Mouse (Mus musculus) hindbrain, embryonic 14.5 days (tissue): ENCODE results near the gene Gm42688. TPM values are rescaled to one million over a fixed set of nuclear protein-coding genes. Genes with fewer than 3 reads are reported as not detected.
A peak's percentile ranks its signal among the peaks of the same experiment; 100 is the strongest.

ENCODE experiments used
- ATAC-seq: fragments of 200-750 bp; cut with Nextera tagmentation; 2 replicates; pipeline ENCODE4 v1.8.0; 2017; ENCODE audit warnings: moderate number of reproducible peaks, mild to moderate bottlenecking, moderate TSS enrichment, moderate library complexity; ENCODE audit not compliant: low FRiP score
- DNase-seq: peaks from one replicate; pipeline ENCODE4 v3.0.0-alpha.2; 2015; ENCODE audit warnings: low spot score
- H3K27ac ChIP-seq: fragments of 300-500 bp; sonication (generic); 2 replicates; pipeline ENCODE4 v1.5.1; 2014; ENCODE audit warnings: mild to moderate bottlenecking, moderate library complexity
- H3K27me3 ChIP-seq: fragments of 300-500 bp; sonication (generic); 2 replicates; pipeline ENCODE4 v1.6.1; 2014; ENCODE audit warnings: mild to moderate bottlenecking, low read length, mixed read lengths; ENCODE audit not compliant: control insufficient read depth, insufficient read depth
- H3K36me3 ChIP-seq: fragments of 300-500 bp; sonication (generic); replicated peaks from 2 replicates; pipeline ENCODE4 v1.6.1; 2014; ENCODE audit not compliant: control insufficient read depth, insufficient read depth
- H3K4me1 ChIP-seq: fragments of 300-500 bp; sonication (generic); replicated peaks from 2 replicates; pipeline ENCODE4 v1.6.1; 2014; ENCODE audit warnings: antibody characterized with exemption, low read length, mixed read lengths; ENCODE audit not compliant: control insufficient read depth, insufficient read depth
- H3K4me2 ChIP-seq: fragments of 300-500 bp; sonication (generic); replicated peaks from 2 replicates; pipeline ENCODE4 v1.6.1; 2014; ENCODE audit warnings: mild to moderate bottlenecking, moderate library complexity
- H3K4me3 ChIP-seq: fragments of 300-500 bp; sonication (generic); replicated peaks from 2 replicates; pipeline ENCODE4 v1.5.1; 2014; ENCODE audit warnings: mild to moderate bottlenecking, low read length
- H3K9ac ChIP-seq: fragments of 300-500 bp; sonication (generic); 2 replicates; pipeline ENCODE4 v1.6.1; 2014
- H3K9me3 ChIP-seq: fragments of 300-500 bp; sonication (generic); 2 replicates; pipeline ENCODE4 v1.6.1; 2016; ENCODE audit warnings: low read length; ENCODE audit not compliant: control insufficient read depth
- WGBS: fragments of 180-500 bp; shearing (Covaris S2); extraction: QIAGEN DNeasy Blood & Tissue Kit; methylation state at CpG from one replicate; pipeline ENCODE4 v1.1.7; 2014; 5-methylcytosine and 5-hydroxymethylcytosine counted together
- polyA plus RNA-seq: library from polyadenylated mRNA; unstranded; fragments of >200 nt; fragmentation: Nextera tagmentation; extraction: Ambion mirVana; gene quantifications from 2 replicates; pipeline ENCODE4 v1.2.1, GENCODE M21; 2014

Gm42688 gene
- polyA plus RNA-seq, 1 experiment from 2014 or later = 4.9 TPM

DNA sequence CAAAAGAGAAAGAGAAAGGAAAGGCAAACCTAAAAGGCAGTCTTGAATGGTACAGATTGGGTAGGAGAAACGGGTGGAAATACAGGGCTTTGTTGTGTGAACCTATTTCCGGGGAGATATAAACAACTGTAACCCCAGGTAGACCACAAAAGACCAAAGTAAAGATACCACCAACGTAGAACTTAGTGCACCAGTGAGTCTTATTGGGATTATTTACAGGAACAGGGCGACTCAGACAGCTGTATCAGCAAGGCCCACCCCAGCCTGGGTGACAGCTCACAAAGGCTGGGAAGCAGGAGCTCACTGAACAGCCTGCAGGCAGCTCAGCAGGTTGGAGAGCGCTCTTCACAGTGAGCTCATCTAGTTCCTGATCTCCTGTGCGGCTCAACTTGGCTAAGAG is 5.4 kb upstream of the Gm42688 start:
- no peak for ATAC-seq
- 49% methylated on average over 6 of the region's 6 CpGs for WGBS
- no peak for DNase-seq
- Histone ChIP-seq H3K9ac (no peak overlapping the region), H3K36me3 (no peaks in the 10 kb centered on the region), H3K4me2 (no peak overlapping the region), H3K27me3 (peaks cover 8% of the 10 kb centered on the region; the same call in 1 of the 2 replicates), H3K4me3 (no peak overlapping the region), H3K27ac (no peak overlapping the region), H3K9me3 (no peaks in the 10 kb centered on the region), H3K4me1 (no peaks in the 10 kb centered on the region)

DNA sequence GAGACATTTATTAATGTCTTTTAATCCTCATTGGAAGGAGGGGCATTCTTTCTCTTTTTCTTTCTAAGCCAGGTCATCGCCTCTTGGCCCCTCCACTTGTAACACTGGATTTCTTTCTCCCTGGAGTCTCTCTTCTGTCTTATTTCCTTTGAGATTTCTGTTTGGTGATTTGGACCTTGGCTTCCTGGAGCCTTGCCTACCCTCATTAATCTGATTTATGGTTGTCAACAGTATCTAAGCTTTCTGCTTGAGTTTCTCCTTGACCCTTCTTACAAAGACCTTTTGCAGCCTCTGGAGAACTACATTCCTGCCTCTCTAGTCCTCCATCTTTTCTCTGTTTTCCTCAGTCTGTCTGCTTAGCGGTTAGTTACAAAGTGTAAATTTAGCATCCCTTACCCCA is 3.0 kb upstream of the Gm42688 start:
- H3K4me1 ChIP-seq = peaks cover 11% of the 10 kb centered on the region
- DNase-seq = no peak
- no peak overlapping the region for H3K9ac ChIP-seq
- no peaks in the 10 kb centered on the region for H3K36me3 ChIP-seq
- ATAC-seq = no peak
- WGBS = 59% methylated on average over 2 of the region's 2 CpGs
- no peak overlapping the region for H3K27ac ChIP-seq
- no peaks in the 10 kb centered on the region for H3K27me3 ChIP-seq
- H3K4me3 ChIP-seq = no peak overlapping the region
- H3K4me2 ChIP-seq = no peak overlapping the region
- no peaks in the 10 kb centered on the region for H3K9me3 ChIP-seq

DNA sequence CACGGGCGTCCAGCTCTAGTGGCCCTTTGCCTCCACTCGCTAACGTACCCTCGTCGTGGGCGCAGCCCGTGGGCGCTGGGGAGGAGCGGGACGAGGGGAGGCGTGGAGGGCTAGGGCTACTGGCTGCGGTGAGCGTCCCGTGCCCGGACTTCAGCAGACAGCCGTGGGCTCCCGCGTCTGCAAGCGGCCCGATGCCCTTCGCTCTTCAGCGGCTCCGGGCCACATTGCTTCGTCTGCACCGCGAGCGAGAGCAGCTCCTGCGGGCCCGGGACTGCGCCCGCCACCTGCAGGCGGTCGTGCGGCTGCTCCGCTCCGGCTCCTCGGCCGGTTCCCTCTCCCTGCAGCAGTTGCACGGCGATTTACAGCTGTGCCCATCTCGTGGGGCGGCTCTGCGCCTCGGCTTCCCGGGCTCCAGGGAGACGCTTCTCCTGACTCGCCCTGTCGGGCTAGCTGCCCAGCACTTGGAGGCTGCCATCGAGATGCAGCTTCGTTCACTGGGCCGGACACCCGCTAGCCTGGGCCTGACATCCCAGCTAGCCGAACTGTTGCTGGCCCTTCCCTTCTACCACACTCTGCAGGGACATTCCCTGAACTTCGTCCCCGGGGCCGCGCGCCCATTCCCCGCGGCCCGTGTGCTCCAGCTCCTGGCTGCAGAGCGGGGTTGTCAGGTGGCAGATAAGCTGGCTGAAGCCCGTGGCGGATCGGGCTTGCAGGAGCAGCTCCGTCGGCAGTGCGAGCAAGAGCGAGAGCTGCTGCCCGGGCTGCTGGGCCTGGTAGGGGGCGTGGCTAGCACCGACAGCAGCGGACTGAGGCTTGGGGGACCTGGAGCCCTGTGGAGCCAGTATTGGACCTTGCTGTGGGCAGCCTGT is 505 bp downstream of the Gm42688 start:
- Histone ChIP-seq H3K4me3 (peak overlapping the region; percentile 53), H3K9ac (peak overlapping the region; percentile 75), H3K4me2 (peak overlapping the region; percentile 95), H3K27ac (peak overlapping the region; percentile 63), H3K4me1 (peaks cover 12% of the 10 kb centered on the region), H3K36me3 (peaks cover 7% of the 10 kb centered on the region), H3K9me3 (no peaks in the 10 kb centered on the region), H3K27me3 (no peaks in the 10 kb centered on the region)
- under 1% methylated on average over 73 of the region's 74 CpGs for WGBS
- DNase-seq (peak; percentile 58), ATAC-seq (peak; percentile 79)

DNA sequence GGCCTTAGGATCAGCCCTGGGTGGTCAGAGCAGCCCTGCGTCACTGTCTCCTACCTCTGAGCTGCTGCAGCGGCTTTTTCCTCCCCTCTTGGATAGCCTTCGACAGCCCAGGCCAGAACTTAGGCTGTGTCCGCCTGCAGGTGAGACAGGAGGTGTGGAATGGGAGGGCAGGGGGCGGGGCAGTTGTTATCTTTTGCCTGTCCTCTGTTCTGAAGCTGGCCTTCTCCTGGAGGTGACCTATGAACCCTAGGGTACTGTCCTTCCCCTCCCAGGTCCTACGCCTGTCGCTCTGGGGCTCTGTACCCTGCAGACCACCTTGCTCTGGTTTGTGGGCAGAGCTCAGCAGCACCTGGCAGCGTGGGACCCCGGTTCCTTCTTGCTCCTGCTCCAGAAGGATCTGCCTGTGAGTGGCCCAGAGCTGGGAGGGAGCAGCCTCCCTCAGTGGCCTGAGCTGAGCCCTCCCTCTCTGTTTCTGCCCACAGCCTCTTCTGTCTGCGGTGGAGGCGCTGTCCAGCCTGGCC is 1.8 kb downstream of the Gm42688 start:
- peak overlapping the region; percentile 95 for H3K4me2 ChIP-seq
- no peaks in the 10 kb centered on the region for H3K9me3 ChIP-seq
- H3K4me3 ChIP-seq = peak overlapping the region; percentile 53
- H3K27ac ChIP-seq = no peak overlapping the region
- peaks cover 18% of the 10 kb centered on the region for H3K36me3 ChIP-seq
- H3K9ac ChIP-seq = peak overlapping the region; percentile 75
- no peaks in the 10 kb centered on the region for H3K27me3 ChIP-seq
- WGBS = 51% methylated on average over 11 of the region's 11 CpGs
- no peak for DNase-seq
- ATAC-seq = no peak
- H3K4me1 ChIP-seq = peaks cover 18% of the 10 kb centered on the region

DNA sequence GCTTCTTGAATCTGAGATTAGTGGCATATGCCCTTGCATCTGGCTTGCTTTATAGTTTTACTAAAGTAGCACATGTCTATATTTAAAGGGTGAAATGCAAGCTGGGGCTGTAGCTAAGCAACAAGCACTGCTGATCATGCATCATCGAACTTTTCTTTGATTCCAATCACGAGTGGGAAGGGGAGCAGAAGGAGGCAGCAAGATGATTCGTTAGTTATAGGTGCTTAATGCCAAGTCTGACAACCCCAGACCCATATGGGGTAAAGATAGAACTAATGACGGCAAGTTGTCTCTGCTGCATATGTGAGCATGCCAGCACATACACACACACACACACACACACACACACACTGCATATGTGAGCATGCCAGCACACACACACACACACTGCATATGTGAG is 2.7 kb downstream of the Gm42688 start:
- Histone ChIP-seq H3K27ac (no peak overlapping the region), H3K9ac (no peak overlapping the region), H3K4me3 (no peak overlapping the region), H3K9me3 (no peaks in the 10 kb centered on the region), H3K36me3 (peaks cover 18% of the 10 kb centered on the region), H3K4me2 (no peak overlapping the region), H3K4me1 (peaks cover 24% of the 10 kb centered on the region), H3K27me3 (no peaks in the 10 kb centered on the region)
- WGBS = 60% methylated on average over 4 of the region's 4 CpGs
- DNase-seq (no peak), ATAC-seq (no peak)

DNA sequence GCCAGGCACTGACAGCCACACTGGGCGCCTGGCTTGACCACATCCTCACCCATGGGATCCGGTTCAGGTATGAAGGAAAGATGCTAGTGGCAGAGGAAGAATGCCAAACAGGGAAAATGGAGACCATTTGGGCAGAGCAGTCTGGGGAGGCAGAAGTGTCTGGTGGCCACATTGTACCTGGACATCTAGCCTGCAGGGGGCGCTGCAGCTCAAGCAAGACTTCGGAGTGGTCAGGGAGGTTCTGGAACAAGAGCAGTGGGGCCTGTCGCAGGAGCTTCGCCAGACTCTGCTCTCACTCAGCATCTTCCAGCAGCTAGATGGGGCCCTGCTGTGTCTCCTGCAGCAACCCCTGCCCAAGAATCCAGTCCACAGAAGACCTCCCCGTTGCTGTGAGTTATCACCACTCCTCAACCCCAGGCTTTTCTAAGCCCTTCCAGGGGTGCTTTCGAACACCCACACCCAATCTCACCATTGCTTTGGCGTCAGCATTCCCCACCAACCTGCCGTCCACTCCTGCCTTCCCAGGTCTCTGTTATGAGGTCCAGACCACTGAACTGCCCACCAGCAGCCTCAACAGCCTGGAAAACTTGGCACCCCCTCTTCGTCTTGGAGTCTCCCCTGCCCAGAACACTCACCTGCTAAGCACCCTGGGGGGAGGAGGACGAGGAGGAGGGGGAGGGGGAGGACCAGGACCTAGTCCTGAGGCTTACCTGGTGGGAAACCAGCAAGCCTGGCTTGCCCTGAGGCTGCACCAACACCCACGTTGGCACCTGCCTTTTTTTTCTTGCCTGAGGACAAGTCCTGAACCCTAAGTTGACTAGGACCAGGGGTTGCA is 6.4 kb downstream of the Gm42688 start:
- 35% methylated on average over 13 of the region's 13 CpGs for WGBS
- H3K27ac ChIP-seq = peak overlapping the region; percentile 83; the same call in 1 of the 2 replicates
- ATAC-seq = 0 out of 2 replicates have a peak, but pooled peaks have one; percentile 1

DNA sequence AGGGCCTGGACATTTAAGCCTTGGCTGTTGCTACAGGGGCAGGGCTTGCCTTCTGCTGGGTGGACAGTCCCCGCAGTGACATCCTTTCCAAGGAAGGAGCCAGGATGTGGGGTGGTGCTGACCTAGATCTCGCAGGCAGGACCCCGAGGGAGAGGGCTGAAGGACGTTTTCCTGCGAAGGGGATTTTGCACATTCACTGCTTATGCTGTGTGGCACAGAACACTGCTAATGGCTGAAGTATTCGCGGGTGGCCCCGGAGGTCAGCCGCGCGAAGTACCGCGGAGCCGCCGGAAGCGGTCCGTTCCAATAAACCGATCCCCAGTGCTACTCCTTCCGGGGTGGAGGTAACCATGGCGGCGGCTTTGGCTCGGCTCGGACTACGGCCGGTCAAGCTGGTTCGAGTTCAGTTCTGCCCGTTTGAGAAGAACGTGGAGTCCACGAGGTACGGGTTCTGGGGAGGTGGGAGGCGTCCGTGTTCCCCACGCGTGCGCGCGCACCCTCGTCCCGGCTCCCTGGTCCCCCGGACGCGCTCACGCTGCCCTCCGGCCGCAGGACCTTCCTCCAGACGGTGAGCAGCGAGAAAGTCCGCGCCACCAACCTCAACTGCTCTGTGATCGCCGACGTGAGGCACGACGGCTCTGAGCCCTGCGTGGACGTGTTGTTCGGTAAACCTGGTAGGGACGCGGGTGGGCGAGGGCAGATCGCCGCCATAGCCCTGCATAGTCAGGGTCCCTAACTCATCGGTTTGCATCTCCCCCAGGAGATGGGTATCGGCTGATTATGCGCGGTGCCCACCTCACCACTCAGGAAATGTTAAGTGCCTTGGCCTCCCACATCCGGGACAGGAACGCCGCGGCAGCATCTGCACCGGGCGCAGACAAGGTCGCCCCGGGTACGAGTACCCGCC is 7.6 kb downstream of the Gm42688 start, which contains the start of gene Mrpl53:
Mrpl53 (plus strand) TSS at position 279 of the 907 bp plus-strand sequence.
- peak within 1 kb of the TSS; percentile 75 for H3K4me2 ChIP-seq
- peaks cover 20% of the 10 kb centered on the region for H3K4me1 ChIP-seq
- DNase-seq (peak; percentile 80), ATAC-seq (peak; percentile 88)
- peak within 1 kb of the TSS; percentile 84 for H3K4me3 ChIP-seq
- under 1% methylated on average over 76 of the region's 76 CpGs for WGBS
- H3K27ac ChIP-seq = peak within 1 kb of the TSS; percentile 83
- no peaks in the 10 kb centered on the region for H3K27me3 ChIP-seq
- H3K9ac ChIP-seq = peak within 1 kb of the TSS; percentile 92
- H3K36me3 ChIP-seq = peaks cover 25% of the 10 kb centered on the region
- no peaks in the 10 kb centered on the region for H3K9me3 ChIP-seq

More for the DNA sequence above, 6.4 kb downstream of the Gm42688 start:
- Histone ChIP-seq H3K9ac (peak overlapping the region; percentile 92), H3K4me2 (peak overlapping the region; percentile 75), H3K9me3 (no peaks in the 10 kb centered on the region), H3K36me3 (peaks cover 25% of the 10 kb centered on the region), H3K4me3 (peak overlapping the region; percentile 84; the same call in 1 of the 2 replicates), H3K27me3 (no peaks in the 10 kb centered on the region), H3K4me1 (peaks cover 27% of the 10 kb centered on the region)
- peak; percentile 63 for DNase-seq

DNA sequence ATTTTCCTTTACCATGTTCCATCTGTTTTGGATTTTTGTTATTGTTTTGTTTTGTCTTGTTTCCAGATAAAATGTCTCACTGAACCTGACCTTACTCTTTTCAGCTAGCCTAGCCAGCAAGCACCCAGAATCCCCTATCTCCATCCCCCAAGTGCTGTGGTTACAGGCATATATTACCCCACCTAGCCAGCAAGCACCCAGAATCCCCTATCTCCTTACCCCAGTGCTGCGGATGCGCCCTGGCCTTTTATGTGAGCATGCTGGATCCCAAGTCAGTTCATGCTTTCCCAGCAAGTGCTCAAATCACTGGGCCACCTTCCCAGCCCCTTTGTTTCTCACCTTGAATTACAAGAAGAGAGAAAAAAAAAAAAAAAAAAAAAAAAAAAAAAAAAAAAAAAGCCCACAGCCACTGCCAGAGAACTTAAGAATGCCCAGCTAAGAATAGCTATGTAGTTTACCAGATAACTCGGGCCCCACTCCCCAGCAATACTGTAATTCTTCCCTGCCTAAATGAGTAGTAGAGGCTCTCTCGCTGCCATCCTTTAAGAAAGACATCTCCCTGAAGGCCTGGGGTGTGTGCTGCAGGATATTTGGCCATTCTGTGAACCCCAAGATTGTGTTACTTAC is 10.2 kb downstream of the Gm42688 start:
- no peak for ATAC-seq

More for the DNA sequence above, 10.2 kb downstream of the Gm42688 start:
- Histone ChIP-seq H3K9me3 (no peaks in the 10 kb centered on the region), H3K4me2 (no peak overlapping the region), H3K9ac (no peak overlapping the region), H3K27me3 (no peaks in the 10 kb centered on the region), H3K36me3 (peaks cover 21% of the 10 kb centered on the region), H3K4me3 (no peak overlapping the region), H3K27ac (no peak overlapping the region), H3K4me1 (peaks cover 33% of the 10 kb centered on the region)
- DNase-seq = no peak
- 94% methylated on average over 4 of the region's 4 CpGs for WGBS
